Mouse (Mus musculus) A20 (cell line): ENCODE measurements around the gene Olfr1387.
"Not testable (repeated sequence)": the region's sequence is repeated elsewhere in the genome, so short reads cannot be mapped to it uniquely, and the experiment has no call there.

Source experiments
- DNase-seq: peaks from one replicate; pipeline ENCODE4 v3.0.0-alpha.2; 2011; ENCODE audit warnings: low read depth, low spot score

The Olfr1387 gene

GRCm38 (mm10) chr11:49455043-49455442 lies at the start of gene Olfr1387:
Gene Olfr1387 (plus strand): TSS chr11:49455343.
- DNase-seq = no peak

GRCm38 (mm10) chr11:49406784-49407183 lies 48.4 kb upstream of the Olfr1387 start:
- no peak for DNase-seq

- DNase-seq = peak; percentile 60
These were observed 44.6 kb upstream of the Olfr1387 start for GRCm38 (mm10) chr11:49410540-49410939.

GRCm38 (mm10) chr11:49422767-49423166 lies 32.4 kb upstream of the Olfr1387 start, which contains the start of gene Olfr1389:
Gene Olfr1389 (plus strand): TSS chr11:49423067.
- DNase-seq = no peak

- no peak for DNase-seq
These were observed 29.8 kb upstream of the Olfr1387 start for GRCm38 (mm10) chr11:49425257-49425927.

DNA sequence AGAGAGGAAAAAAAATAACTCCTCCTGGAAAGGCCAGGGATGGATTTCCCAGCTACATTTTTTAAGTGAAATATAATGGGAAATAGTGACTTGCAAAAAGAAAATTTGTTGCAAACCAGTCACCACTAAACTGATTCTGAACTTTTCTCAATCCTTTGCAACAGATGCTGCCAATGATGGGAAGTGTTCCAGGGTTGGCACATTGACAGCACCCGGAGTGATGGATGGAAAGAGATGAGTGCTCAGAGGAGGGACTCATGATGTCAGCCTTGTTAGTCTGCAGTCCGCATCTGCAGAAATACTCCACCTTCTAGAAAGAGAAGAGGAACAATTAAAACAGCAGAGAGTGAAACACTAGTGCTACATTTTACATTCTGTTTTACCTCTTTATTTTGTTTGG lies 25.5 kb upstream of the Olfr1387 start:
- DNase-seq = no peak

GRCm38 (mm10) chr11:49436411-49436810 lies 18.7 kb upstream of the Olfr1387 start, which contains the start of gene Olfr1388:
Gene Olfr1388 (plus strand): TSS chr11:49436624.
- DNase-seq = no peak

- not testable (repeated sequence) for DNase-seq
These were observed 9.6 kb downstream of the Olfr1387 start, which contains the start of gene Olfr1386 for GRCm38 (mm10) chr11:49464746-49465145. Gene Olfr1386 (plus strand): TSS chr11:49465046.

DNA sequence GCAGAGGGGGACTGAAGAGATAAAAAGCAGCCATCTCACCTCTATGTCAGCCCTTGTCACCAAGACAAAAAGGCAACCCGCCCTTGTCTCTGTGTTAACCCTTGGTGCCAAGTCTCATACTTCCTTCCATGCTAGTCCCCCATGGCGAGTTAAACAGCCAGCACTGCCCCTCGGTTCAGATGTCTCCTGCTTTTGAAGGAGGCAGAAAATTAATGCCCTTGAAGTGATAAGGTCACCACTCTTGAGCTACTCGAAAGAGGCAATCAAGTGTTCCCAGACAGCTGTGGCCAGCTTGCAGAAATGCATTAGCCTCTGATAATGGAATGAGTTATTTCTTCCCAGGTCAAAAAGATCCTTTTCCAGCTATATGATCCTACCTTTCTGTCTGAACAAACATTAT lies 30.8 kb downstream of the Olfr1387 start:
- DNase-seq = no peak

GRCm38 (mm10) chr11:49488770-49489169 lies 33.6 kb downstream of the Olfr1387 start, which contains the start of gene Olfr1385:
Gene Olfr1385 (plus strand): TSS chr11:49489070.
- not testable (repeated sequence) for DNase-seq
